Mouse (Mus musculus) Patski (cell line): ENCODE measurements around the gene Smc6. TPM values are rescaled to one million over a fixed set of nuclear protein-coding genes. Genes with fewer than 3 reads are reported as not detected.

ENCODE experiments used
- ATAC-seq: fragments of 100-300 bp; one replicate; pipeline ENCODE4 v1.8.0; 2021
- CTCF ChIA-PET: fragments of 350-600 bp; sonication (Branson Sonifier 250); formaldehyde crosslinking; loops from one replicate; lab custom pipeline; 2022; ENCODE audit warnings: inconsistent platforms; lab: Charles Lee
- POLR2A ChIA-PET: fragments of 350-600 bp; sonication (Branson Sonifier 250); formaldehyde crosslinking; loops from one replicate; lab custom pipeline; 2022; ENCODE audit warnings: antibody characterized with exemption, inconsistent platforms; lab: Charles Lee
- DNase-seq: peaks from one replicate; pipeline ENCODE4 v3.0.0-alpha.2; 2011; ENCODE audit warnings: low read depth, low spot score
- H3K27me3 ChIP-seq: fragments of 371-371 bp; one replicate; pipeline ENCODE4 v1.5.1; 2021
- CTCF ChIP-seq: fragments of 100-300 bp; IDR thresholded peaks from one replicate; pipeline ENCODE4 v1.5.1; 2021
- in situ Hi-C: fragments of 300-500 bp; cut with MboI; formaldehyde crosslinking; loops from 3 replicates; pipeline ENCODE4 v1.11.1; 2018; ENCODE audit warnings: low pct_unique_long_range_greater_than_20kb, mixed read lengths
- polyA plus RNA-seq: library from polyadenylated mRNA; unstranded; gene quantifications from one replicate; pipeline ENCODE4 v1.2.3, GENCODE M21; 2021

Gene Smc6
- polyA plus RNA-seq, 1 experiment from 2014 or later, result 59.8 TPM

- DNase-seq (no peak), ATAC-seq (no peak)
- TF ChIP-seq CTCF, result no peak
- no peaks in the 10 kb centered on the region for H3K27me3 ChIP-seq
- in situ Hi-C loops, result no loop called here
- ChIA-PET POLR2A (no interaction called here), CTCF (no interaction called here)
Measured at GRCm38 (mm10) chr12:11279886-11280285, 14.2 kb downstream of the Smc6 start.

- no peak for TF ChIP-seq CTCF
- DNase-seq (no peak), ATAC-seq (no peak)
- ChIA-PET POLR2A (no interaction called here), CTCF (interaction anchor here (1.1 kb wide), 1 partner anchor 18 kb away, joined by 5 read pairs; no protein-coding TSS in a partner anchor)
- H3K27me3 ChIP-seq, result no peaks in the 10 kb centered on the region
- in situ Hi-C loops, result no loop called here
Measured at GRCm38 (mm10) chr12:11281584-11281983, 15.9 kb downstream of the Smc6 start.

GRCm38 (mm10) chr12:11286382-11286781 lies 20.7 kb downstream of the Smc6 start:
- CTCF ChIA-PET, result no interaction called here
- DNase-seq (no peak), ATAC-seq (no peak)
- POLR2A ChIA-PET, result no interaction called here
- TF ChIP-seq CTCF, result peak; percentile 34
- H3K27me3 ChIP-seq, result no peaks in the 10 kb centered on the region
- in situ Hi-C loops, result no loop called here

- H3K27me3 ChIP-seq, result no peaks in the 10 kb centered on the region
- POLR2A ChIA-PET, result no interaction called here
- no peak for DNase-seq
- CTCF ChIA-PET, result no interaction called here
- no peak for ATAC-seq
- TF ChIP-seq CTCF, result no peak
- in situ Hi-C loops, result loop anchor here (25.0 kb wide), 1 partner anchor 1936 kb away; the partner anchor contains the start of gene Ddx1
Measured at GRCm38 (mm10) chr12:11300858-11301257, 35.2 kb downstream of the Smc6 start.

GRCm38 (mm10) chr12:11306753-11307645 lies 41.3 kb downstream of the Smc6 start:
- ChIA-PET CTCF (interaction anchor here (0.8 kb wide), 1 partner anchor 12 kb away, joined by 3 read pairs; no protein-coding TSS in a partner anchor), POLR2A (no interaction called here)
- in situ Hi-C loops, result loop anchor here (25.0 kb wide), 1 partner anchor 1930 kb away; the partner anchor contains the start of gene Ddx1
- ATAC-seq (no peak), DNase-seq (no peak)
- H3K27me3 ChIP-seq, result no peaks in the 10 kb centered on the region
- no peak for TF ChIP-seq CTCF

- DNase-seq (no peak), ATAC-seq (no peak)
- in situ Hi-C loops, result loop anchor here (25.0 kb wide), 1 partner anchor 1926 kb away; the partner anchor contains the start of gene Ddx1
- CTCF ChIA-PET, result no interaction called here
- TF ChIP-seq CTCF, result no peak
- POLR2A ChIA-PET, result no interaction called here
- no peaks in the 10 kb centered on the region for H3K27me3 ChIP-seq
Measured at GRCm38 (mm10) chr12:11311106-11311505, 45.4 kb downstream of the Smc6 start.

GRCm38 (mm10) chr12:11313840-11314239 lies 48.2 kb downstream of the Smc6 start:
- H3K27me3 ChIP-seq, result no peaks in the 10 kb centered on the region
- ATAC-seq (no peak), DNase-seq (no peak)
- TF ChIP-seq CTCF, result no peak
- in situ Hi-C loops, result loop anchor here (25.0 kb wide), 1 partner anchor 1923 kb away; the partner anchor contains the start of gene Ddx1
- POLR2A ChIA-PET, result no interaction called here
- CTCF ChIA-PET, result no interaction called here

- CTCF ChIA-PET, result interaction anchor here (0.9 to 1.4 kb wide), 2 partner anchors 20 to 148 kb away, joined by 3 to 4 read pairs; no protein-coding TSS in a partner anchor
Measured at GRCm38 (mm10) chr12:11317671-11318070, 52.0 kb downstream of the Smc6 start.

GRCm38 (mm10) chr12:11324480-11324879 lies 58.8 kb downstream of the Smc6 start:
- TF ChIP-seq CTCF, result no peak
- in situ Hi-C loops, result loop anchor here (10.0 to 25.0 kb wide), 2 partner anchors 820 to 1913 kb away; partner anchors contain the start of gene Ddx1
- H3K27me3 ChIP-seq, result no peaks in the 10 kb centered on the region
- POLR2A ChIA-PET, result no interaction called here
- CTCF ChIA-PET, result no interaction called here
- DNase-seq, result no peak
- ATAC-seq, result no peak

More at GRCm38 (mm10) chr12:11317671-11318070, 52.0 kb downstream of the Smc6 start:
- no peaks in the 10 kb centered on the region for H3K27me3 ChIP-seq
- in situ Hi-C loops, result loop anchor here (25.0 kb wide), 1 partner anchor 1920 kb away; the partner anchor contains the start of gene Ddx1
- TF ChIP-seq CTCF, result no peak
- POLR2A ChIA-PET, result no interaction called here
- ATAC-seq, result no peak
- no peak for DNase-seq

GRCm38 (mm10) chr12:11326483-11326882 lies 60.8 kb downstream of the Smc6 start:
- H3K27me3 ChIP-seq, result no peaks in the 10 kb centered on the region
- no peak for TF ChIP-seq CTCF
- POLR2A ChIA-PET, result interaction anchor here (0.6 kb wide), 1 partner anchor 59 kb away, joined by 6 read pairs; no protein-coding TSS in a partner anchor
- no peak for ATAC-seq
- CTCF ChIA-PET, result no interaction called here
- in situ Hi-C loops, result loop anchor here (10.0 to 25.0 kb wide), 3 partner anchors 714 to 986 kb away; no protein-coding TSS in a partner anchor
- DNase-seq, result no peak
